ENCODE assay signal across 20 mouse cellular contexts in genomic region chr15:12896022-12897009, GRCm38 (mm10).
DNase-seq lines count a peak whose midpoint lies in the region; ATAC-seq and TF ChIP-seq lines count a peak whose summit lies in the region.
"Had no signal": no experiment of that assay in that cellular context is flagged by ENCODE, and none has a peak within 500 bp of the region (broad histone marks: within the 10 kb centered on the region; RNA-seq: fewer than 3 reads in every experiment).

No protein-coding gene starts in this region.

- ATAC-seq in megakaryocyte, adult 5-6 weeks (ENCODE audit: poor library complexity, severe bottlenecking): no peak
- ATAC-seq in liver, embryonic 12.5 days: peak; percentile 93
- ATAC-seq in megakaryocyte-erythroid progenitor cell, adult 5-6 weeks (replicated peaks; ENCODE audit: low FRiP score, low TSS enrichment, poor library complexity, severe bottlenecking): peak; percentile 91
- ATAC-seq: forebrain, embryonic 16.5 days; hindbrain, postnatal 0 days; intestine, postnatal 0 days had no signal

- peak overlapping the region; percentile 90 for H3K27ac ChIP-seq in liver, embryonic 12.5 days
- H3K27ac ChIP-seq in cerebellum, adult 2 months (ENCODE audit: insufficient read depth, low read length): no peak overlapping the region
- H3K27ac ChIP-seq: embryonic facial prominence, embryonic 12.5 days; hindbrain, embryonic 10.5 days; hindbrain, postnatal 0 days had no signal

- peak overlapping the region; percentile 42 for H3K4me3 ChIP-seq in megakaryocyte, embryonic 14.5 days (replicated peaks)
- peak overlapping the region; percentile 6 for H3K4me3 ChIP-seq in liver, embryonic 12.5 days
- H3K4me3 ChIP-seq in cerebellum, adult 2 months (replicated peaks; ENCODE audit: insufficient read depth, low read depth, low read length): no peak overlapping the region
- H3K4me3 ChIP-seq: embryonic facial prominence, embryonic 12.5 days; hindbrain, embryonic 10.5 days had no signal

- peaks cover 26% of the 10 kb centered on the region for H3K4me1 ChIP-seq in megakaryocyte, embryonic 14.5 days
- peaks cover 40% of the 10 kb centered on the region for H3K4me1 ChIP-seq in liver, embryonic 12.5 days
- H3K4me1 ChIP-seq in cerebellum, adult 2 months (ENCODE audit: control insufficient read depth, insufficient read depth, low read length): no peaks in the 10 kb centered on the region
- H3K4me1 ChIP-seq: embryonic facial prominence, embryonic 12.5 days; hindbrain, embryonic 10.5 days had no signal

- no peak for TF ChIP-seq POLR2A in cerebellum, adult 2 months (IDR thresholded peaks at IDR 0.05; ENCODE audit: borderline replicate concordance, insufficient read depth, low read length)

- TF ChIP-seq CTCF in cerebellum, adult 2 months (IDR thresholded peaks at IDR 0.05; ENCODE audit: borderline replicate concordance, insufficient read depth, low read depth, low read length): no peak

- 44% methylated on average over 18 of the region's 18 CpGs for WGBS in liver, embryonic 12.5 days (ENCODE audit: insufficient replicate concordance)
- 94% methylated on average over 18 of the region's 18 CpGs for WGBS in cerebellum, adult 2 months

- H3K27me3 ChIP-seq in megakaryocyte, embryonic 14.5 days (replicated peaks): no peaks in the 10 kb centered on the region
- H3K27me3 ChIP-seq in liver, embryonic 12.5 days (replicated peaks): no peaks in the 10 kb centered on the region
- H3K27me3 ChIP-seq in cerebellum, adult 2 months (ENCODE audit: control insufficient read depth, insufficient read depth, low read length): no peaks in the 10 kb centered on the region
- H3K27me3 ChIP-seq: embryonic facial prominence, embryonic 12.5 days had no signal

- peak overlapping the region; percentile 60 for H3K9ac ChIP-seq in liver, embryonic 12.5 days
- H3K9ac ChIP-seq: embryonic facial prominence, embryonic 12.5 days had no signal

- H3K9me3 ChIP-seq in megakaryocyte, embryonic 14.5 days: peaks cover 14% of the 10 kb centered on the region
- H3K9me3 ChIP-seq in liver, embryonic 12.5 days (replicated peaks): peaks cover 4% of the 10 kb centered on the region; the same call in 1 of the 2 replicates
- H3K9me3 ChIP-seq: embryonic facial prominence, embryonic 12.5 days; hindbrain, embryonic 10.5 days had no signal

- H3K36me3 ChIP-seq in megakaryocyte, embryonic 14.5 days (replicated peaks; ENCODE audit: low read length): peaks cover 84% of the 10 kb centered on the region
- H3K36me3 ChIP-seq in liver, embryonic 12.5 days: peaks cover 84% of the 10 kb centered on the region

- peak overlapping the region; percentile 62 for H3K4me2 ChIP-seq in liver, embryonic 12.5 days
- H3K4me2 ChIP-seq: embryonic facial prominence, embryonic 12.5 days; midbrain, embryonic 11.5 days had no signal

- peak; percentile 67 for DNase-seq in c-Kit-positive CD71-positive TER-119-positive erythroid progenitor cells, embryonic 14.5 days (ENCODE audit: low spot score)
- DNase-seq in cerebellum, adult 2 months: no peak
- no peak for DNase-seq in adipocyte (ENCODE audit: low spot score)
- no peak for DNase-seq in urinary bladder, postnatal 10 days (ENCODE audit: low spot score)
- DNase-seq: adrenal gland, adult 8-10 months; cerebellum, adult 11-12 months; gastrocnemius, postnatal 36 days; kidney, postnatal 14 days; lung, adult 2 months; thymus, postnatal 36 days had no signal
